Mouse (Mus musculus) cerebellum, adult 9-10 months (tissue): ENCODE measurements at regions not wholly inside any gene's neighbourhood (a gene's known extent, or its start where the extent isn't known, plus 50 kb on each side); places are given as distances from the start of the nearest gene placed in this dataset.

Experiments used
- DNase-seq: peaks from one replicate; pipeline ENCODE4 v3.0.0; 2022

DNA sequence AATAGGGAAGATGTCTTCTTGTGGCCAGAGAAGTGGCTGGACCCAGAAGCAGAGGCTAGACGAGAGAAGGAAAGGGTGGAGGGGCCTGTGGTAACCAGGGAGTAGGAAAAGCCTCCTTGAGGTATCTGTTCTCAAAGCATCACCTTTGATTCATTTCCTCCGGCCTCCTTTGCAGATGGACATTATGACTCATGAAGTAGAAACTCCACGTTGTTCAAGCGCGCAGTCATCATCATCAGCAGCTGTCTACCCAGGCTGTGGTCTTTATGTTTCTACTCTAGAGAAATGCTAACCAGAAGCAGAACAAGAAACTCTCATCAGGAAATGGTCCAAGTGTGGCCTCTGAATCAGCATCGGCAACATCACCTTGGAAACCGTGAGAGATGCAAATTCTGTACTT lies 50.3 kb upstream of the Acpp start:
- DNase-seq = no peak
